Comparison of ENCODE assay signal across 8 mouse cellular contexts in the genomic region with DNA sequence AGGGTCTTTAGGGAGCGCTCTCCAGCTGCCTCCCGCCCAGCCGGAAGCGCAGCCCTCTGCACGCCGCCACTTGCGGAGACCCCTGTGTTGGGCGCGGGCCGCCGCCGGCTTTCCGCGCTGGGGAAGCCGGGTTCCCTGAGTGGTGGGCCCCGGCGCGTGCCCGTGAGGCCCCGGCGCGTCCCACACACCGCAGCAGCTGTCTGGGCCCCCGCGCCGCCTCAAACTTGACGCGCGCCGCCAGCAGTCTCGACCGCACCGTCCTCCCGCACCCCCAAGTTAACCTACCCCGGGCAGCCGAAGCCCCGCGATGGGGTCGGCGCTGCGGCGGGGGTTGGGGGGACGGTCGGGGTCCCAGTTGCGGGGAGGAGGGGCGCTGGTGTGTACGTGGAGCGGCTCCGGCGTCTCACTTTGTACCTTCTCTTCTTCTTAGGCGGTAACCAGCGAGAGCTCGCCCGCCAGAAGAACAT. TPM values are rescaled to one million over a fixed set of nuclear protein-coding genes. Genes with fewer than 3 reads are reported as not detected.
DNase-seq lines count a peak whose midpoint lies in the region; ATAC-seq and TF ChIP-seq lines count a peak whose summit lies in the region.

No protein-coding gene starts in this region.

- H3K4me2 ChIP-seq in limb, embryonic 12.5 days = peak overlapping the region; percentile 90
- peak overlapping the region; percentile 75 for H3K4me2 ChIP-seq in myocyte (ENCODE audit: low read depth)

- H3K9ac ChIP-seq in ES-Bruce4 (ENCODE audit: low read depth, poor library complexity, severe bottlenecking) = peak overlapping the region; percentile 87
- H3K9ac ChIP-seq in limb, embryonic 12.5 days (replicated peaks) = peak overlapping the region; percentile 95

- DNase-seq in heart, embryonic 10.5 days (ENCODE audit: low spot score) = peak; percentile 84
- no peak for DNase-seq in heart, postnatal 14 days
- DNase-seq in forebrain, embryonic 10.5 days (ENCODE audit: extremely low spot score, low spot score) = no peak
- no peak for DNase-seq in thymus, adult 18-20 months

- TF ChIP-seq CTCF in ES-Bruce4 (IDR thresholded peaks at IDR 0.05; ENCODE audit: low read depth, low read length) = no peak

- H3K9me3 ChIP-seq in heart, embryonic 10.5 days = no peaks in the 10 kb centered on the region
- H3K9me3 ChIP-seq in ES-Bruce4 (replicated peaks; ENCODE audit: control insufficient read depth, insufficient read depth, low read length, poor library complexity, severe bottlenecking) = no peaks in the 10 kb centered on the region
- no peaks in the 10 kb centered on the region for H3K9me3 ChIP-seq in forebrain, embryonic 10.5 days
- H3K9me3 ChIP-seq in limb, embryonic 12.5 days = no peaks in the 10 kb centered on the region

- WGBS in heart, embryonic 10.5 days = under 1% methylated on average over 54 of the region's 54 CpGs
- under 1% methylated on average over 54 of the region's 54 CpGs for WGBS in forebrain, embryonic 10.5 days
- under 1% methylated on average over 46 of the region's 54 CpGs for WGBS in limb, embryonic 12.5 days

- H3K27me3 ChIP-seq in heart, embryonic 10.5 days (ENCODE audit: insufficient read depth, poor library complexity, severe bottlenecking) = no peaks in the 10 kb centered on the region
- H3K27me3 ChIP-seq in ES-Bruce4 (ENCODE audit: control insufficient read depth, insufficient read depth, low read length, poor library complexity, severe bottlenecking) (no peaks in the 10 kb centered on the region), myocyte (ENCODE audit: control insufficient read depth, insufficient read depth, insufficient read length) (no peaks in the 10 kb centered on the region)
- no peaks in the 10 kb centered on the region for H3K27me3 ChIP-seq in forebrain, embryonic 10.5 days (ENCODE audit: poor library complexity, severe bottlenecking)
- H3K27me3 ChIP-seq in limb, embryonic 12.5 days = no peaks in the 10 kb centered on the region

- H3K4me3 ChIP-seq in heart, embryonic 10.5 days = peak overlapping the region; percentile 98
- H3K4me3 ChIP-seq in ES-Bruce4 (ENCODE audit: low read depth, low read length) (peak overlapping the region; percentile 74), myocyte (peak overlapping the region; percentile 57)
- peak overlapping the region; percentile 98 for H3K4me3 ChIP-seq in forebrain, embryonic 10.5 days
- H3K4me3 ChIP-seq in limb, embryonic 12.5 days (replicated peaks) = peak overlapping the region; percentile 98

- peak overlapping the region; percentile 92 for H3ac ChIP-seq in myocyte (ENCODE audit: control insufficient read depth, insufficient read length)

- H3K36me3 ChIP-seq in heart, embryonic 10.5 days = peaks cover 34% of the 10 kb centered on the region
- H3K36me3 ChIP-seq in ES-Bruce4 (ENCODE audit: control insufficient read depth, insufficient read depth, low read length, poor library complexity, severe bottlenecking) = peaks cover 20% of the 10 kb centered on the region
- H3K36me3 ChIP-seq in forebrain, embryonic 10.5 days (replicated peaks) = peaks cover 36% of the 10 kb centered on the region
- H3K36me3 ChIP-seq in limb, embryonic 12.5 days = peaks cover 29% of the 10 kb centered on the region
- H3K36me3 ChIP-seq in myocyte (ENCODE audit: control insufficient read depth, insufficient read depth) = peaks cover 18% of the 10 kb centered on the region

- no peak for TF ChIP-seq EP300 in ES-Bruce4 (IDR thresholded peaks at IDR 0.05; ENCODE audit: insufficient read depth, low read depth, low read length)

- ATAC-seq in limb, embryonic 12.5 days (ENCODE audit: insufficient number of reproducible peaks, insufficient read depth, low FRiP score, low TSS enrichment, low read depth) = peak; percentile 39
- ATAC-seq in megakaryocyte-erythroid progenitor cell, adult 5-6 weeks (replicated peaks; ENCODE audit: low FRiP score, low TSS enrichment, poor library complexity, severe bottlenecking) = no peak

- TF ChIP-seq POLR2A in ES-Bruce4 (IDR thresholded peaks at IDR 0.05; ENCODE audit: insufficient read depth, low read length) = no peak
- TF ChIP-seq POLR2A in myocyte (IDR thresholded peaks at IDR 0.05; ENCODE audit: insufficient read length, low read depth) = no peak

- intact Hi-C loops in heart, postnatal 14 days (cut with DNase I) = loop anchor here (5.0 to 10.0 kb wide), 2 partner anchors 37 to 505 kb away; a partner anchor contains a TSS

- peak overlapping the region; percentile 99 for H3K27ac ChIP-seq in heart, embryonic 10.5 days
- H3K27ac ChIP-seq in ES-Bruce4 (ENCODE audit: insufficient read depth, low read length) = no peak overlapping the region
- H3K27ac ChIP-seq in forebrain, embryonic 10.5 days = peak overlapping the region; percentile 96
- H3K27ac ChIP-seq in limb, embryonic 12.5 days = peak overlapping the region; percentile 96

- H3K4me1 ChIP-seq in heart, embryonic 10.5 days = peaks cover 41% of the 10 kb centered on the region
- H3K4me1 ChIP-seq in ES-Bruce4 (ENCODE audit: control insufficient read depth, insufficient read depth, low read length) = peaks cover 2% of the 10 kb centered on the region
- H3K4me1 ChIP-seq in forebrain, embryonic 10.5 days = peaks cover 30% of the 10 kb centered on the region
- H3K4me1 ChIP-seq in limb, embryonic 12.5 days (replicated peaks) = peaks cover 18% of the 10 kb centered on the region

- peaks cover 33% of the 10 kb centered on the region for H3K79me2 ChIP-seq in myocyte (ENCODE audit: control insufficient read depth, insufficient read depth)

TF ChIP-seq in myocyte, 11 proteins besides CTCF, POLR2A, EP300 and RAD21 (continues in another document):
- TF ChIP-seq SRF (IDR thresholded peaks at IDR 0.05; ENCODE audit: control insufficient read depth, insufficient read length, low read depth) (no peak), MYOG (IDR thresholded peaks at IDR 0.05; ENCODE audit: control insufficient read depth in 1 of 3, insufficient read depth in 1 of 3, insufficient read length in 2 of 3, low read depth in 2 of 3) (peak in 2 of 3 experiments; percentile 31 to 51), TCF12 (IDR thresholded peaks at IDR 0.05; ENCODE audit: insufficient read depth, poor library complexity, severe bottlenecking) (no peak)

RNA-seq across cellular contexts. Expression of a gene that starts 0.6 kb away (rescaled TPM):
- 503 and 534 TPM in 2 replicates for polyA plus RNA-seq in heart, embryonic 10.5 days (2016; fragmentation: Nextera tagmentation; extraction: Ambion mirVana)
- 100 to 1,000 TPM; 341 to 387 TPM for total RNA-seq in heart, postnatal 14 days (2021)
- polyA plus RNA-seq in ES-Bruce4 (2011; ENCODE audit: insufficient read depth, insufficient read length, low read depth, missing spikeins) (367 and 428 TPM in 2 replicates), myocyte (2012; fragmentation: generic; extraction: Trizol) (891 TPM)
- 449 TPM in 2 replicates for polyA plus RNA-seq in forebrain, embryonic 10.5 days (2016; fragmentation: Nextera tagmentation; extraction: Ambion mirVana)
- 521 and 544 TPM in 2 replicates for polyA plus RNA-seq in limb, embryonic 12.5 days (2016; fragmentation: Nextera tagmentation; extraction: Ambion mirVana)
- 408 and 415 TPM in 2 replicates for total RNA-seq in megakaryocyte-erythroid progenitor cell, adult 5-6 weeks (2014; fragmentation: Nextera tagmentation)
- 367 and 469 TPM in 2 replicates for total RNA-seq in megakaryocyte-erythroid progenitor cell, adult 5-6 weeks (2017)

RNA-seq across cellular contexts. Expression of a gene that starts 3.5 kb away (rescaled TPM):
- 139 and 162 TPM in 2 replicates for polyA plus RNA-seq in heart, embryonic 10.5 days (2016; fragmentation: Nextera tagmentation; extraction: Ambion mirVana)
- total RNA-seq in heart, postnatal 14 days (2021) = 10 to 100 TPM; 18.2 to 20.4 TPM
- 102 and 107 TPM in 2 replicates for polyA plus RNA-seq in ES-Bruce4 (2011; ENCODE audit: insufficient read depth, insufficient read length, low read depth, missing spikeins)
- 142 and 161 TPM in 2 replicates for polyA plus RNA-seq in forebrain, embryonic 10.5 days (2016; fragmentation: Nextera tagmentation; extraction: Ambion mirVana)
- polyA plus RNA-seq in limb, embryonic 12.5 days (2016; fragmentation: Nextera tagmentation; extraction: Ambion mirVana) = 150 and 153 TPM in 2 replicates
- 26.4 TPM for polyA plus RNA-seq in myocyte (2012; fragmentation: generic; extraction: Trizol)
- total RNA-seq in megakaryocyte-erythroid progenitor cell, adult 5-6 weeks (2014; fragmentation: Nextera tagmentation) = 154 and 217 TPM in 2 replicates
- 184 and 205 TPM in 2 replicates for total RNA-seq in megakaryocyte-erythroid progenitor cell, adult 5-6 weeks (2017)

RNA-seq across cellular contexts. Expression of a gene that starts 5.5 kb away (rescaled TPM):
- polyA plus RNA-seq in heart, embryonic 10.5 days (2016; fragmentation: Nextera tagmentation; extraction: Ambion mirVana) = 2.0 and 3.5 TPM in 2 replicates
- not detected for total RNA-seq in heart, postnatal 14 days (2021)
- polyA plus RNA-seq in ES-Bruce4 (2011; ENCODE audit: insufficient read depth, insufficient read length, low read depth, missing spikeins) (16.2 and 18.1 TPM in 2 replicates), myocyte (2012; fragmentation: generic; extraction: Trizol) (0.05 TPM)
- polyA plus RNA-seq in forebrain, embryonic 10.5 days (2016; fragmentation: Nextera tagmentation; extraction: Ambion mirVana) = 4.3 and 5.0 TPM in 2 replicates
- polyA plus RNA-seq in limb, embryonic 12.5 days (2016; fragmentation: Nextera tagmentation; extraction: Ambion mirVana) = 10.8 and 13.5 TPM in 2 replicates
- not detected in 2 replicates for total RNA-seq in megakaryocyte-erythroid progenitor cell, adult 5-6 weeks (2014; fragmentation: Nextera tagmentation)
- not detected in 2 replicates for total RNA-seq in megakaryocyte-erythroid progenitor cell, adult 5-6 weeks (2017)

RNA-seq across cellular contexts. Expression of a gene that starts 7.0 kb away (rescaled TPM):
- polyA plus RNA-seq in heart, embryonic 10.5 days (2016; fragmentation: Nextera tagmentation; extraction: Ambion mirVana) = 0.09 and 0.20 TPM in 2 replicates
- under 1 TPM in 1 of 2 experiments, not detected in 1; 0.17 TPM for total RNA-seq in heart, postnatal 14 days (2021)
- polyA plus RNA-seq in ES-Bruce4 (2011; ENCODE audit: insufficient read depth, insufficient read length, low read depth, missing spikeins) (0.27 TPM in 1 of 2 replicates, not detected in the other), myocyte (2012; fragmentation: generic; extraction: Trizol) (0.32 TPM)
- 0.15 and 0.27 TPM in 2 replicates for polyA plus RNA-seq in forebrain, embryonic 10.5 days (2016; fragmentation: Nextera tagmentation; extraction: Ambion mirVana)
- 0.14 TPM in 1 of 2 replicates, not detected in the other for polyA plus RNA-seq in limb, embryonic 12.5 days (2016; fragmentation: Nextera tagmentation; extraction: Ambion mirVana)
- not detected in 2 replicates for total RNA-seq in megakaryocyte-erythroid progenitor cell, adult 5-6 weeks (2014; fragmentation: Nextera tagmentation)
- total RNA-seq in megakaryocyte-erythroid progenitor cell, adult 5-6 weeks (2017) = 1.4 TPM in 1 of 2 replicates, not detected in the other

RNA-seq across cellular contexts. Expression of a gene that starts 24.3 kb away (rescaled TPM):
- 45.4 and 49.3 TPM in 2 replicates for polyA plus RNA-seq in heart, embryonic 10.5 days (2016; fragmentation: Nextera tagmentation; extraction: Ambion mirVana)
- 10 to 100 TPM; 25.7 to 25.9 TPM for total RNA-seq in heart, postnatal 14 days (2021)
- polyA plus RNA-seq in ES-Bruce4 (2011; ENCODE audit: insufficient read depth, insufficient read length, low read depth, missing spikeins) (25.9 and 28.0 TPM in 2 replicates), myocyte (2012; fragmentation: generic; extraction: Trizol) (13.1 TPM)
- 53.5 and 53.7 TPM in 2 replicates for polyA plus RNA-seq in forebrain, embryonic 10.5 days (2016; fragmentation: Nextera tagmentation; extraction: Ambion mirVana)
- 66.1 and 67.7 TPM in 2 replicates for polyA plus RNA-seq in limb, embryonic 12.5 days (2016; fragmentation: Nextera tagmentation; extraction: Ambion mirVana)
- 19.7 and 20.2 TPM in 2 replicates for total RNA-seq in megakaryocyte-erythroid progenitor cell, adult 5-6 weeks (2014; fragmentation: Nextera tagmentation)
- 50.0 and 51.3 TPM in 2 replicates for total RNA-seq in megakaryocyte-erythroid progenitor cell, adult 5-6 weeks (2017)
